20 mouse cellular contexts compared by ENCODE assay signal in genomic region chr16:45761425-45761824, GRCm38 (mm10). TPM values are rescaled to one million over a fixed set of nuclear protein-coding genes. Genes with fewer than 3 reads are reported as not detected.
A peak's percentile ranks its signal among the peaks of the same experiment; 100 is the strongest.
DNase-seq lines count a peak whose midpoint lies in the region; ATAC-seq and TF ChIP-seq lines count a peak whose summit lies in the region.
"Had no signal": no experiment of that assay in that cellular context is flagged by ENCODE, and none has a peak within 500 bp of the region (broad histone marks: within the 10 kb centered on the region; RNA-seq: fewer than 3 reads in every experiment).

No protein-coding gene starts in this region.

- H3K9me3 ChIP-seq in forebrain, postnatal 0 days (ENCODE audit: low read length): no peaks in the 10 kb centered on the region
- no peaks in the 10 kb centered on the region for H3K9me3 ChIP-seq in forebrain, embryonic 12.5 days
- H3K9me3 ChIP-seq: G1E; hindbrain, embryonic 15.5 days; megakaryocyte, embryonic 14.5 days had no signal

- H3K4me1 ChIP-seq in forebrain, postnatal 0 days (ENCODE audit: insufficient read depth): no peaks in the 10 kb centered on the region
- H3K4me1 ChIP-seq in forebrain, embryonic 12.5 days: no peaks in the 10 kb centered on the region
- H3K4me1 ChIP-seq: hindbrain, embryonic 15.5 days had no signal

- H3K36me3 ChIP-seq in forebrain, postnatal 0 days (ENCODE audit: insufficient read depth): no peaks in the 10 kb centered on the region
- H3K36me3 ChIP-seq in forebrain, embryonic 12.5 days (replicated peaks): peaks cover 2% of the 10 kb centered on the region
- H3K36me3 ChIP-seq: G1E; hindbrain, embryonic 15.5 days had no signal

- WGBS in forebrain, postnatal 0 days: 76% methylated on average over 1 of the region's 1 CpGs
- 86% methylated on average over 1 of the region's 1 CpGs for WGBS in forebrain, embryonic 12.5 days

- no peak overlapping the region for H3K9ac ChIP-seq in forebrain, postnatal 0 days
- H3K9ac ChIP-seq in forebrain, embryonic 12.5 days: no peak overlapping the region
- H3K9ac ChIP-seq: hindbrain, embryonic 15.5 days had no signal

- no peak for DNase-seq in forebrain, postnatal 0 days
- no peak for DNase-seq in layer of hippocampus, adult 2 months (ENCODE audit: low spot score in 2 of 2)
- DNase-seq in layer of hippocampus, adult 9-10 months (ENCODE audit: low spot score): no peak
- DNase-seq in A20 (ENCODE audit: low read depth, low spot score): peak; percentile 22
- peak; percentile 16 for DNase-seq in R1 (ENCODE audit: low read depth, low spot score)
- DNase-seq in urinary bladder, postnatal 4 days (ENCODE audit: low spot score in 2 of 2): no peak
- no peak for DNase-seq in cerebellum, postnatal 25 days
- DNase-seq: adrenal gland, postnatal 25 days; cerebellum, adult 9-11 months; gastrocnemius, postnatal 10 days; heart, postnatal 10 days; kidney, adult 8-10 months; kidney, postnatal 4 days; lung, postnatal 10 days; thymus, adult 2 months had no signal

- no peak overlapping the region for H3K4me2 ChIP-seq in forebrain, postnatal 0 days (ENCODE audit: low read depth)
- no peak overlapping the region for H3K4me2 ChIP-seq in forebrain, embryonic 12.5 days
- H3K4me2 ChIP-seq: hindbrain, embryonic 15.5 days had no signal

- H3K4me3 ChIP-seq in forebrain, postnatal 0 days (ENCODE audit: low read depth, low read length): no peak overlapping the region
- H3K4me3 ChIP-seq in forebrain, embryonic 12.5 days (replicated peaks): no peak overlapping the region
- H3K4me3 ChIP-seq in layer of hippocampus, adult 2 months: no peak overlapping the region
- H3K4me3 ChIP-seq: hindbrain, embryonic 15.5 days; megakaryocyte, embryonic 14.5 days had no signal

- H3K27ac ChIP-seq in forebrain, postnatal 0 days (ENCODE audit: low read depth, low read length): no peak overlapping the region
- H3K27ac ChIP-seq in forebrain, embryonic 12.5 days: no peak overlapping the region
- H3K27ac ChIP-seq in layer of hippocampus, adult 2 months: no peak overlapping the region
- H3K27ac ChIP-seq: hindbrain, embryonic 15.5 days had no signal

- H3K27me3 ChIP-seq in forebrain, postnatal 0 days (ENCODE audit: insufficient read depth, low read length): no peaks in the 10 kb centered on the region
- no peaks in the 10 kb centered on the region for H3K27me3 ChIP-seq in forebrain, embryonic 12.5 days
- H3K27me3 ChIP-seq: hindbrain, embryonic 15.5 days; megakaryocyte, embryonic 14.5 days had no signal

- ATAC-seq in forebrain, postnatal 0 days: no peak
- ATAC-seq in forebrain, embryonic 12.5 days (ENCODE audit: low FRiP score): no peak
- ATAC-seq: midbrain, embryonic 16.5 days had no signal

- TF ChIP-seq CTCF in forebrain, postnatal 0 days (IDR thresholded peaks at IDR 0.05; ENCODE audit: low read depth): peak; percentile 30; the same call in 1 of the 2 replicates
- peak; percentile 68 for TF ChIP-seq CTCF in layer of hippocampus, adult 2 months (conservative IDR thresholded peaks at IDR 0.05)

RNA-seq across cellular contexts. Expression of gene Abhd10, which starts 18.7 kb away (rescaled TPM):
- 22.9 and 27.4 TPM in 2 replicates for total RNA-seq in forebrain, postnatal 0 days (2014; rRNA removed)
- polyA plus RNA-seq in forebrain, postnatal 0 days (2015; fragmentation: Nextera tagmentation; extraction: Ambion mirVana): 24.7 and 33.4 TPM in 2 replicates
- polyA plus RNA-seq in forebrain, embryonic 12.5 days (2016; fragmentation: Nextera tagmentation; extraction: Ambion mirVana): 41.9 and 44.9 TPM in 2 replicates
- total RNA-seq in layer of hippocampus, adult 2 months (2021): 10 to 100 TPM; 19.8 to 20.5 TPM

RNA-seq across cellular contexts. Expression of gene Tagln3, which starts 37.0 kb away (rescaled TPM):
- 225 and 289 TPM in 2 replicates for total RNA-seq in forebrain, postnatal 0 days (2014; rRNA removed)
- polyA plus RNA-seq in forebrain, postnatal 0 days (2015; fragmentation: Nextera tagmentation; extraction: Ambion mirVana): 328 and 399 TPM in 2 replicates
- polyA plus RNA-seq in forebrain, embryonic 12.5 days (2016; fragmentation: Nextera tagmentation; extraction: Ambion mirVana): 319 and 330 TPM in 2 replicates
- 100 to 1,000 TPM; 246 to 258 TPM for total RNA-seq in layer of hippocampus, adult 2 months (2021)
- total RNA-seq: G1E had no signal
- polyA plus RNA-seq: G1E had no signal

Comparison
In these comparisons a context has a peak if more than half of its experiments do, and no peak if none do; other contexts are left out.
1. DNase-seq: peak in A20 (single experiment) and R1 (single experiment); none in forebrain, postnatal 0 days (single experiment), layer of hippocampus, adult 2 months (0 of 2), layer of hippocampus, adult 9-10 months (single experiment), urinary bladder, postnatal 4 days (0 of 2) and cerebellum, postnatal 25 days (0 of 2).